Mouse (Mus musculus): ENCODE data around the gene Meis2. TPM values are rescaled to one million over a fixed set of nuclear protein-coding genes. Genes with fewer than 3 reads are reported as not detected.

The Meis2 gene
- polyA plus RNA-seq, 1 experiment, result 1.4 TPM

DNA sequence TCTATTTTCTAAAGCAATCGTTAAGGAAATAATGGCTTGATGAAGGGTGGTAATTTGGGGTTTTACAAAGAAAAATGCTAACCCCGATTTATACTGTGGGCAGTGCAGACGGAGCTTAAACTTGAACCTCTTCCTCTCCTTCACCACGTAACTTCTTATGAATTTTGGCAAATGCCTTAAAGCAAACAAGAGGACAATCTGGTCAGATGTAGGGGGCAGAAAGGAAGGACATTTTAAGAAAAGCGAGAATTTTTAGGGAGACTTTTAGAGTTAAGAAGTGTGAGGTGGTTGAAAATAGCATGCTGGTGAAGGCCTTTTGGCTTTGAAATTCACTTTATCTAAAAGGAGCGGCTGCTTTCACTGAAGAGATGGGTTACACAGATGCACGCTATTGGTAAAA lies 3.3 kb upstream of the Meis2 start:
- Histone ChIP-seq H3K27me3 (ENCODE audit: control insufficient read depth, insufficient read depth, low read length) (peaks cover 2% of the 10 kb centered on the region; the same call in 1 of the 2 replicates), H3K4me1 (ENCODE audit: control insufficient read depth, insufficient read depth, low read length) (peaks cover 15% of the 10 kb centered on the region)

DNA sequence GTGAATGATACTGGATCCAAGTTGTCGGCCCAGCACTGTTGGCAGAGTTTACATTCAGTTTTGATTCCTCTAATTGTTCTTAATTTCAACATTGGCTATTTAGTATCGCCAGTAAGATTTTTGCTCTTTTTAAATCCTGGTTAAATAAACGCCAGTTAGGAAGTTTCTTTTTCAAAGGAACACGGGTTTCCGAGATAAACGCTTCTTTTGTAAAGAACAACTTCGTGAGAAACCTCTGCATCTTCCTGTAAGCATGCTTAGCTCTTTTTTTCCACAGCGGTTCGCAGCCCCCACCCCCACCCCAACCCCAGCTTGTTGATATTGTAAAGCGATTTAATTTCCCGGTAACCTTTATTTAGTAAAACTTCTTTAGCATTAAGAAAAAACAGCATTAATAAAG lies 2.8 kb upstream of the Meis2 start:
- Histone ChIP-seq H3K27ac (ENCODE audit: control insufficient read depth, insufficient read depth, low read depth, low read length) (no peak overlapping the region), H3K36me3 (ENCODE audit: control insufficient read depth, insufficient read depth, low read length) (no peaks in the 10 kb centered on the region), H3K4me1 (ENCODE audit: control insufficient read depth, insufficient read depth, low read length) (peaks cover 16% of the 10 kb centered on the region), H3K4me3 (ENCODE audit: control insufficient read depth, low read depth, low read length) (no peak overlapping the region), H3K27me3 (ENCODE audit: control insufficient read depth, insufficient read depth, low read length) (peaks cover 2% of the 10 kb centered on the region; the same call in 1 of the 2 replicates)
- TF ChIP-seq CTCF (IDR thresholded peaks at IDR 0.05; ENCODE audit: control insufficient read depth, insufficient read depth, insufficient replicate concordance, low read depth, low read length) (no peak), POLR2A (IDR thresholded peaks at IDR 0.05; ENCODE audit: control insufficient read depth, low read depth, low read length) (no peak)

More for the DNA sequence above, 3.3 kb upstream of the Meis2 start:
- Histone ChIP-seq H3K36me3 (ENCODE audit: control insufficient read depth, insufficient read depth, low read length) (no peaks in the 10 kb centered on the region), H3K27ac (ENCODE audit: control insufficient read depth, insufficient read depth, low read depth, low read length) (no peak overlapping the region), H3K4me3 (ENCODE audit: control insufficient read depth, low read depth, low read length) (no peak overlapping the region)
- TF ChIP-seq POLR2A (IDR thresholded peaks at IDR 0.05; ENCODE audit: control insufficient read depth, low read depth, low read length) (no peak), CTCF (IDR thresholded peaks at IDR 0.05; ENCODE audit: control insufficient read depth, insufficient read depth, insufficient replicate concordance, low read depth, low read length) (no peak)

DNA sequence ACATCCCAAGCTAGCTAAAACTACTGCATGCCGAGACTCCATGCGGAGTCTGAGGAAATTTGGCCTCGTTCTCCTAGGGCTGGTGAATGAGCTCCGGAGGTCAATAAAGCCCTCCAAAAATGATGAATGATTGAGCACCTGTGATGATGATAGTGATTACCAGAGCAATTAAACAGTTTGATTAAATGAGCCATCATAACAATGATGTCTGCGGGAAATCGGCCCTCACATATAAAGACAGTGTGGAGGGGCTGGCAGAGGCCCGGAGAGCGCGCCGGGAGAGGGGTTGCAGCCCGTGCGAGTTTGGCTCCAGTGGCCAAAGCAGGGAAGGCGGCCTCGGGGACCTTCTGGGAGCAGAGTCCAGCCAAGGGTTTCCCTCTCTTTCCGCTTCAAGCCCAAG lies 2.1 kb upstream of the Meis2 start:
- no peak for TF ChIP-seq CTCF (IDR thresholded peaks at IDR 0.05; ENCODE audit: control insufficient read depth, insufficient read depth, insufficient replicate concordance, low read depth, low read length)
- TF ChIP-seq POLR2A (IDR thresholded peaks at IDR 0.05; ENCODE audit: control insufficient read depth, low read depth, low read length), result no peak
- peaks cover 16% of the 10 kb centered on the region for H3K4me1 ChIP-seq (ENCODE audit: control insufficient read depth, insufficient read depth, low read length)

DNA sequence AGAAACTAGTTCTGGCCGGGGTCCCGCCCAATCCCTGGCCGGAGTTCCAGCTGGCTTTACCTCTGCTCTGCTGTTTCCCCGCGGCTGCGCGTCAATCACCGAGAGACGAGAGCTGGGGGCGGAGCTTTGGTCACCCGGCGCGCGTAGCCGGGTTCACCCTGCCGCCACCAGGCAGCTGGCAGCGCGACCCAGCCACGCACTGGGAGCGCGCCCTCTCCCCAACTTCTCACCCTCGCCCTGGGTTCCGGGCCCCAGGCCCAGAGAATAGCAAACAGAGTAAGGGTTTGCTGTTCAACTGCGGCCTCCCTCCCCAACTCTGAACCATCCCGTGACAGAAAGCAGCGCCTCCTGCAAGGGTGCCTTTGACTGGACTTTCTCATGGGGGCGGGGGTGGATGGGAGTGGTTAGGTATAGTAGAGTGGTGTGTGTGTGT lies 1.4 kb upstream of the Meis2 start:
- peaks cover 18% of the 10 kb centered on the region for H3K4me1 ChIP-seq (ENCODE audit: control insufficient read depth, insufficient read depth, low read length)
- H3K4me3 ChIP-seq (ENCODE audit: control insufficient read depth, low read depth, low read length), result peak overlapping the region; percentile 79

More for the DNA sequence above, 2.1 kb upstream of the Meis2 start:
- Histone ChIP-seq H3K27ac (ENCODE audit: control insufficient read depth, insufficient read depth, low read depth, low read length) (no peak overlapping the region), H3K36me3 (ENCODE audit: control insufficient read depth, insufficient read depth, low read length) (no peaks in the 10 kb centered on the region), H3K27me3 (ENCODE audit: control insufficient read depth, insufficient read depth, low read length) (peaks cover 2% of the 10 kb centered on the region; the same call in 1 of the 2 replicates), H3K4me3 (ENCODE audit: control insufficient read depth, low read depth, low read length) (no peak overlapping the region)

DNA sequence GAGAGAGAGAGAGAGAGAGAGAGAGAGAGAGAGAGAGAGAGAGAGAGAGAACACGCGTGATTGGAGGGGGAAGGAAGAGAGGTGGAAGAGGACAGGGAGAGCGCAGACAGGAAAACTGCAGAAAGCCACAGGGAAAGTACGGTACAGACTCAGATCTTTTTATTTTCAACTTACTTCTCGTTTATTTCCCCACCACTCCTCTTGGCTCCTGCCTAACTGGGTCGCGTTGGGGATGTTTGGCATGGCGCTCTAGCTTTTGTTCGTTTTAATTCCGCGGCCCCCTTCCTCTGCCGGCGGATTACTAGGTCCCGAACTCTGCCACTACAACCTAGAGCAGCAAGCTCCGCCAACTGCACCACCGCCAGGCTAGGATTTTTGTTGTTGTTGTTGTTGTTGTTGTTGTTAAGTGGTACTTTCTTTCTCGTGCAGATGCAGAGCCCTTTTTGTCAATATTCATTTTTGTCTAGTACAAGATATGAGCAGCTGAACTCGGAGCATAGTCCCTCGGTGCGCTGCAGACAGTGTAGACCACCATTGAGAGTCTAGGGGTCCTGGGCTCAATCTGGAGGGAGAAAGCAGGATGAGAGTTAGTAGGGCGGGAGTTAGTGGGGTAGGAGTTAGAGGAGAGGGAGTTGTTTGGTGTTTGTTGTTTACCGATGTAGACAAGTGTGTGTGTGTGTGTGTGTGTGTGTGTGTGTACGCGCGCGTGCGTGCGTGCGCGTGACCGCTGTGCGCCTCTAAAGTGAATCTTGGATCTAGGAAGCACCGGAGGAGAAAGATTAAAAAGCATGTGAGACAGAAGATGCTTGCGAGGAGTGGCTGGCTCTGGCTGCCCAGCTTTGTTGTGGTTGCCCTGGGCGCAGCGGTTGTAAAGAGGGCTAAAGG lies 660 bp upstream of the Meis2 start:
- TF ChIP-seq POLR2A (IDR thresholded peaks at IDR 0.05; ENCODE audit: control insufficient read depth, low read depth, low read length) (no peak), CTCF (IDR thresholded peaks at IDR 0.05; ENCODE audit: control insufficient read depth, insufficient read depth, insufficient replicate concordance, low read depth, low read length) (no peak)
- H3K27me3 ChIP-seq (ENCODE audit: control insufficient read depth, insufficient read depth, low read length), result peaks cover 2% of the 10 kb centered on the region; the same call in 1 of the 2 replicates
- no peaks in the 10 kb centered on the region for H3K36me3 ChIP-seq (ENCODE audit: control insufficient read depth, insufficient read depth, low read length)
- peak overlapping the region; percentile 79 for H3K4me3 ChIP-seq (ENCODE audit: control insufficient read depth, low read depth, low read length)
- H3K27ac ChIP-seq (ENCODE audit: control insufficient read depth, insufficient read depth, low read depth, low read length), result no peak overlapping the region
- H3K4me1 ChIP-seq (ENCODE audit: control insufficient read depth, insufficient read depth, low read length), result peaks cover 13% of the 10 kb centered on the region

More for the DNA sequence above, 1.4 kb upstream of the Meis2 start:
- Histone ChIP-seq H3K36me3 (ENCODE audit: control insufficient read depth, insufficient read depth, low read length) (no peaks in the 10 kb centered on the region), H3K27me3 (ENCODE audit: control insufficient read depth, insufficient read depth, low read length) (peaks cover under 1% of the 10 kb centered on the region; the same call in 1 of the 2 replicates), H3K27ac (ENCODE audit: control insufficient read depth, insufficient read depth, low read depth, low read length) (no peak overlapping the region)
- TF ChIP-seq CTCF (IDR thresholded peaks at IDR 0.05; ENCODE audit: control insufficient read depth, insufficient read depth, insufficient replicate concordance, low read depth, low read length), result no peak
- TF ChIP-seq POLR2A (IDR thresholded peaks at IDR 0.05; ENCODE audit: control insufficient read depth, low read depth, low read length), result no peak

DNA sequence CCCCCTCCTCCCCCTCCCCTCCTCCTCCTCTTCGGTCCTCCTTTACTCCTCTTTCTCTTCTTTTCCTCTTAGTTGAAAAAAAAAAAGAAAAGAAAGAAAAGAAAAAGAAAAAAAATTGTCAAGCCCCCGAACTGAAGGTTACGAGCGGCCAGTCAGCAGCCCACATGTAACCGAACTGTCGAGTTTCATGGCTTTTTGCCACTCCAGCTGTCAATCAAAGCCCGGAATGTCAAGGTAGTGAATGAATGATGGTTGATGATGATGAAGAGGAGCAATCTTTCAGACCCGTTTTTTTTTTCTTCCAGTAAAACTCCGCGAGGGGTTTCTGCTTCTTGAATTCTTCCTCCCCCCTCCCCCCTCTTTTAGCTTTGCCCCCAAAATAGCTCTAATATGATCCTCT lies 582 bp downstream of the Meis2 start:
- peaks cover 2% of the 10 kb centered on the region; the same call in 1 of the 2 replicates for H3K27me3 ChIP-seq (ENCODE audit: control insufficient read depth, insufficient read depth, low read length)
- H3K4me3 ChIP-seq (ENCODE audit: control insufficient read depth, low read depth, low read length), result no peak overlapping the region; the same call in 1 of the 2 replicates
- H3K36me3 ChIP-seq (ENCODE audit: control insufficient read depth, insufficient read depth, low read length), result no peaks in the 10 kb centered on the region
- H3K4me1 ChIP-seq (ENCODE audit: control insufficient read depth, insufficient read depth, low read length), result peaks cover 16% of the 10 kb centered on the region
- TF ChIP-seq POLR2A (IDR thresholded peaks at IDR 0.05; ENCODE audit: control insufficient read depth, low read depth, low read length) (no peak), CTCF (IDR thresholded peaks at IDR 0.05; ENCODE audit: control insufficient read depth, insufficient read depth, insufficient replicate concordance, low read depth, low read length) (no peak)
- H3K27ac ChIP-seq (ENCODE audit: control insufficient read depth, insufficient read depth, low read depth, low read length), result no peak overlapping the region

DNA sequence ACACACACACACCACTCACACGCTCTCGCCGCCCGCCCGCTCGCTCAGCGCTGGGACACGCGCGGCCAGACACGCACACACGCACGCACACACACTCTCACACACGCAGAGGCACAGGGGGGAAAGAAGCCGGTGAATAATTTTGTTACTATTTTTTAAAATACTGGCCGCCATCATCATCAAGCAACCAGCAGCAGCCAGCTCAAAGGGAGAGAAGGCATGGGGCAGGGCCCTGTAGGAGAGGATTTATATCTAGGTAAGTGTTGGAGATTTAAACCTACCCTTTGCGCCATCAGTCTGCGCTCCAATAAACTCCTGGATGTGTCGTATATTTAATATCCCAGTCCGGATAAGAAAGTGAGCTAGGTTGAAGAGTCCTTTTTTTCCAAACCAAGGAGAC lies 1.1 kb downstream of the Meis2 start:
- Histone ChIP-seq H3K4me1 (ENCODE audit: control insufficient read depth, insufficient read depth, low read length) (peaks cover 16% of the 10 kb centered on the region), H3K36me3 (ENCODE audit: control insufficient read depth, insufficient read depth, low read length) (no peaks in the 10 kb centered on the region), H3K4me3 (ENCODE audit: control insufficient read depth, low read depth, low read length) (peak overlapping the region; percentile 67), H3K27ac (ENCODE audit: control insufficient read depth, insufficient read depth, low read depth, low read length) (no peak overlapping the region), H3K27me3 (ENCODE audit: control insufficient read depth, insufficient read depth, low read length) (peaks cover 2% of the 10 kb centered on the region; the same call in 1 of the 2 replicates)
- no peak for TF ChIP-seq CTCF (IDR thresholded peaks at IDR 0.05; ENCODE audit: control insufficient read depth, insufficient read depth, insufficient replicate concordance, low read depth, low read length)
- TF ChIP-seq POLR2A (IDR thresholded peaks at IDR 0.05; ENCODE audit: control insufficient read depth, low read depth, low read length), result no peak
